Mouse (Mus musculus) lung, postnatal 0 days (tissue): Measurements from ENCODE around the gene Hoxa9.

ENCODE experiments used
- CTCF ChIP-seq: IDR thresholded peaks from 2 replicates; pipeline ENCODE4 v1.5.1; 2016; ENCODE audit warnings: antibody characterized with exemption, mild to moderate bottlenecking
- EP300 ChIP-seq: IDR thresholded peaks from 2 replicates; pipeline ENCODE4 v1.6.1; 2016; ENCODE audit warnings: antibody characterized with exemption, mild to moderate bottlenecking, control low read depth

DNA sequence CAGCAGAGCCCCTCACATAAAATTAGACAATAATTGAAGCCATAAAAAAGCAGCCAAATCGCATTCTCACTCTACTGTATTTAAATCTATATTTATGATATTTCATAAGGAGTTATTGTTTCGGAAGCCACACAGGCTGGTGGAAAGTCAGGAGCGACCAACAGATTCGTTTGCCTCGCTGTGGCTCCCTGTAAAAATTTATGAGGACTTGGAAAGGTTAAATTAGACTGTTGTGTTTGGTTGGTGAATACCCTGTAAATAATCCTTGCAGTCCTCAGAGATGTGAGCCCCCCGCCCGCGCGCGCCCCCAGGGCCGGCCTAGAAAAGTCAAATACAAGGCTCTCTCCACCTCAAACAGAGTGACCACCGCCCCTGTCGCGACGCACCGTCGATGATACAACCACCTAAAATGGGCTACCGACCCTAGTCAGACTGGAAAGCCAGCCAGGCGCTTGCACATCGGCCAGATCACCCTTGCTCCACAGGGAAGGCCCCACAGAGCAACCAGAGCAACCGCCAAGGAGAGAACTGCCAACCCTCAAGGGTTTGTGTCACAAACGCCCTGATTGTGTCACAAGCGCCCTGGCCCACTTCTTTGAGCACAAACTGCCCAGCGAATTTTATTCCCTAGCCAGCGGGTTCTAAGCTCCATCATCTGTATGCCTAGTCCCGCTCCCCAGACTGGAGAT is 4.2 kb downstream of the Hoxa9 start:
- TF ChIP-seq CTCF (no peak), EP300 (no peak)
